Mouse (Mus musculus) gastrocnemius, adult 2 months (tissue): Measurements from ENCODE around the gene Fbn1. TPM values are rescaled to one million over a fixed set of nuclear protein-coding genes. Genes with fewer than 3 reads are reported as not detected.

Experiments
- DNase-seq: peaks from one replicate; pipeline ENCODE4 v3.0.0; 2022
- H3K27ac ChIP-seq: fragments of 200-600 bp; 2 replicates; pipeline ENCODE4 v1.8.1; 2022; ENCODE audit warnings: mild to moderate bottlenecking
- H3K4me3 ChIP-seq: fragments of 200-600 bp; 2 replicates; pipeline ENCODE4 v1.8.1; 2022; ENCODE audit warnings: mild to moderate bottlenecking, moderate library complexity
- CTCF ChIP-seq: fragments of 200-600 bp; IDR thresholded peaks from 2 replicates; pipeline ENCODE4 v1.8.1; 2022; ENCODE audit warnings: antibody characterized with exemption, mild to moderate bottlenecking, moderate library complexity
- intact Hi-C: fragments of 180-260 bp; cut with DNase I; formaldehyde crosslinking; loops from one replicate; pipeline ENCODE4 v1.15.1; 2025
- long read RNA-seq, 2 experiments: library from polyadenylated mRNA; stranded (forward); transcript quantifications; one replicate each; pipeline ENCODE4 v2.0.0; 2021
- total RNA-seq, 2 experiments: library from RNA; stranded (reverse); gene quantifications; 2 replicates each; pipeline ENCODE4 v1.2.3; 2021

Fbn1 gene
- 10 to 100 TPM; 33.1 to 55.3 TPM for total RNA-seq
- long read RNA-seq, experiment 1, full-length matches to known transcripts: 4 of 11 reads
- long read RNA-seq, experiment 1, partial matches to known transcripts: 6 of 11 reads
- long read RNA-seq, experiment 1, other reads (novel, unspliced or antisense): 1 of 11 reads
- long read RNA-seq, experiment 2, partial matches to known transcripts: 2 of 3 reads
- long read RNA-seq, experiment 2, other reads (novel, unspliced or antisense): 1 of 3 reads

GRCm38 (mm10) chr2:125507893-125508292 is at the start of gene Fbn1:
Gene Fbn1 (minus strand): TSS chr2:125507993.
- intact Hi-C loops: no loop called here
- H3K27ac ChIP-seq: peak within 1 kb of the TSS; percentile 90
- no peak for DNase-seq
- no peak for TF ChIP-seq CTCF
- peak within 1 kb of the TSS; percentile 78 for H3K4me3 ChIP-seq

DNA sequence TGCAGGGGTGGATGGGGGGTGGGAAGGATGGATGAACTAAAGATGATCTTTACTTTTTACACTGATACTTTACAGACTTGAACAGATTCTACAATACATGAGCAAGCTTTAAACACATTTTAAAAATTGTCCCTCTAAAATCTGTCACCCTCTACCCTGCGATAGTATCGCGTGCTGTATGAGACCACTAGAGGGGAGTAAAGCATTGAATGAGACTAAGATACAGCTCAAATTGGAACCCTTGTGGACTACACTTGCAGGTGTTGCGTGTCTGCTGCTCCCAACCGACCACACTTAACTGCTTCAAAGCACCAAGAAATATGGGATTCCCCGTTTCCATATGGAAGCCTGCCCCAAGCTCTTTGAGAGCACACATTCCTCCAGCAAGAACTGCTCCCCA is 48.0 kb upstream of the Fbn1 start:
- no peak overlapping the region for H3K4me3 ChIP-seq
- no peak for DNase-seq
- intact Hi-C loops: no loop called here
- no peak overlapping the region for H3K27ac ChIP-seq
- peak; percentile 28 for TF ChIP-seq CTCF

DNA sequence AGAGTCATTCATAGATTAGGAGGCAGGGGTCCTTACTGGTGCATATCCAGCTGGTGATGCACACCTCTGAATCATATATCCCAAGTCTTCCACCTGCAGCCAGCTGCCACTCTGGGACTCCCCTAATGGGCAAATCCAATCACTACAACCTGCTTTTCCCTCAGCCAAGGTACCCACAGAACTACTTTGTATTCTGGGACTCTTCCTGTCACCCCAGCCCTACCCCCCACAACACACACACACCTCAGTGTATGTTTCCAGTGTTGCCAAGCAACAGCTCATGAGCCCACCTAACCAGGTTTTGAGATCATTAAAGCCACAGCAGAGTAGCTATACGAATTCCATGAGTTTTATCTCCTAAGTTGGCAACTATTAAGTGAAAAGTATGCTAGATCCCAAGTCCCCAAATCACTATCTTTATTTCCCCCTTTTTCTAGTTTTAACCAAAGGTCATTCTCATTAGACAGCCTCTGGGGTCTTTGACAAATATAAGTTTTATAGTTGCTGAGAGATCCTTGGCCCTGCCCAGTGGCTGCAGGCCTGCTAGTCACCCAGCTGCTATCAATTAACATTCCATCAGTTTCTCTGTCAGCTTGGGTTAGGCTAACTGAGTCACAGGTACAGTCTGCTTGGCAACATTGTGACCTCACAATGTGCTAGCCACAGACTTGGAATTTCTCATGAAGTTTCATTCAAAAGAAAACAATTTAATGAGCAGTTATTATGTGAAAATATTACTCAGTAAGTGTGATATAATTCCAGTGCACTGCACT is 41.2 kb upstream of the Fbn1 start:
- intact Hi-C loops: no loop called here
- no peak for TF ChIP-seq CTCF
- DNase-seq: no peak
- no peak overlapping the region for H3K27ac ChIP-seq
- H3K4me3 ChIP-seq: no peak overlapping the region

- intact Hi-C loops: no loop called here
- peak; percentile 21 for DNase-seq
- no peak for TF ChIP-seq CTCF
- Histone ChIP-seq H3K27ac (no peak overlapping the region; the same call in 1 of the 2 replicates), H3K4me3 (no peak overlapping the region)
Measured at GRCm38 (mm10) chr2:125544986-125545385, 37.2 kb upstream of the Fbn1 start.

DNA sequence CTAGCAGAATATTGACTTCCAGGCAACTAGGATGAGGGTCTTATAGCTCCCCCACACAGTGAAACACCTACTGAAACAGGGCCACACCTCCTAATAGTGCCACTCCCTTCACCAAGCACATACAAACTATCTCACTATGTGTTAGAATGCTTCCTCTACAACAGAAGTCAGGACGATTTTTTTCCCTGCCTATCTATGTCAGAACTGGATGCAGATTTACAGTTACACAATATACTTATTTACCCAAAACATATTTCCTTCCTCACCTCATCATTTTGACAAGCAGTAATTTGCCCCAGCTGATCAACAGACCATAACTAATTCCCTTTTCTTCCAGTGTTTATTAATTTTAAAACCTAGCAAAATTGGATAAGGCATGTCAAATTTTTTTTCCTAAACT is 35.9 kb upstream of the Fbn1 start:
- Histone ChIP-seq H3K4me3 (no peak overlapping the region), H3K27ac (no peak overlapping the region)
- no peak for TF ChIP-seq CTCF
- DNase-seq: no peak
- intact Hi-C loops: no loop called here

DNA sequence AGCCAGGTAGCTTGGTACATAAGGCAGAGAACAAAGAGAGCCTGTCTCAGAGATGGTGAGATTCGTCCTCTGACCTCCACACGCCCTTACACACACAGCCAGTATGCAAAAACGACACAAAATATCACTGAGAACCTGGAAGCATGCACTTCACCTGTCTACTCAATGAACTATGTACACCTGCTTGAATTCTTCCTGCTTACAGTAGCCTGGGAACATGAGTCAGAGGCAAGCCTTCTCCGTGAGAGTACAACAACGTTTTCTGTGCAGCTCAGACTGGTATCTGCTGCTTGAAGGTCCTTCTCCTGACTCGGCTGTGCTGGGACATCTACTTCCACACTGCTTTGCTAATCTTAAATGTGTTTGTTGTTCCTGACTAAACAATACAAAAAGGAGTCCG is 33.7 kb upstream of the Fbn1 start:
- intact Hi-C loops: no loop called here
- no peak for TF ChIP-seq CTCF
- no peak overlapping the region for H3K27ac ChIP-seq
- H3K4me3 ChIP-seq: no peak overlapping the region
- DNase-seq: no peak

GRCm38 (mm10) chr2:125540579-125540978 is 32.8 kb upstream of the Fbn1 start:
- no peak overlapping the region for H3K4me3 ChIP-seq
- intact Hi-C loops: no loop called here
- DNase-seq: no peak
- TF ChIP-seq CTCF: no peak
- no peak overlapping the region; the same call in 1 of the 2 replicates for H3K27ac ChIP-seq

DNA sequence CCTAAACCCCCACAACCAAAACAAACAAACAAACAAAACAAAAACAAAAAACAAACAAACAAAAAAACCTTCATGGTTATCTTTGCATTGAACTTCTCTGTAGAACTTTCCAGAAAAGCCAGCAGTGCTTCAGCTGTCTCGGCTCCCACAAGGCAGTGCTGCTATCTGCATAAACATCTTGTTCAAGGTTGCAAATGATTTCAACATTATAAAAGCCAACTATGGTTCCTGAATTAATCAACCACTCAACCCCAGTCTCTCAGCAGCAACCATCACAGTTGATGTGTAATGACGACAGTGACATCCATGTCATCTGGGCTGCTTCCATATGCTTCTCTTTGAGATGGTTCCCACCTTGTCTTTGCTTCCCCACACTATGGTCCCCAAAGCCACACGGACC is 31.8 kb upstream of the Fbn1 start:
- TF ChIP-seq CTCF: no peak
- no peak for DNase-seq
- H3K4me3 ChIP-seq: no peak overlapping the region
- intact Hi-C loops: no loop called here
- no peak overlapping the region for H3K27ac ChIP-seq

- peak overlapping the region; percentile 40; the same call in 1 of the 2 replicates for H3K27ac ChIP-seq
- no peak for TF ChIP-seq CTCF
Measured at GRCm38 (mm10) chr2:125530665-125531064, 22.9 kb upstream of the Fbn1 start.

GRCm38 (mm10) chr2:125526566-125526965 is 18.8 kb upstream of the Fbn1 start:
- TF ChIP-seq CTCF: no peak
- DNase-seq: no peak
- no peak overlapping the region for H3K27ac ChIP-seq
- intact Hi-C loops: no loop called here
- no peak overlapping the region for H3K4me3 ChIP-seq

More at GRCm38 (mm10) chr2:125530665-125531064, 22.9 kb upstream of the Fbn1 start:
- H3K4me3 ChIP-seq: no peak overlapping the region
- DNase-seq: peak; percentile 71
- intact Hi-C loops: no loop called here

DNA sequence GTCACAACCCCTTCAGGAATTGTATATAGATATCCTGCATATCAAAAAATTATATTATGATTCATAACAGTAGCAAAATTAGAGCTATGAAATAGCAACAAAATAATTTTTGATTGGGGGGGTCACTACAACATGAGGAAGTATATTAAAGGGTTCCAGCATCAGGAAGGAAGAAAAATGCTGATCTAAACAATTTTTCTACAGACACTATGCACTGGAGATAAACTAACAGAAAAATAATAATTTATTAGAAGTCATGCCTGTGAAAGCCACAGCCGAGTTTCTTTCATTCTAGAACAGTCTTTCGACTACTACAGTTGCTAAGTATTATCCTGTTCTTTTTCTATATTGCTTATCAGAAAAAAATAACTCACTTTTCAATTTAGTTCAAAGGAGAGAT is 17.7 kb upstream of the Fbn1 start:
- intact Hi-C loops: no loop called here
- no peak for TF ChIP-seq CTCF
- DNase-seq: no peak
- Histone ChIP-seq H3K27ac (no peak overlapping the region), H3K4me3 (no peak overlapping the region)

- TF ChIP-seq CTCF: no peak
- peak; percentile 71 for DNase-seq
- Histone ChIP-seq H3K27ac (peak overlapping the region; percentile 59), H3K4me3 (no peak overlapping the region)
- intact Hi-C loops: no loop called here
Measured at GRCm38 (mm10) chr2:125516594-125516993, 8.8 kb upstream of the Fbn1 start.

- DNase-seq: no peak
- Histone ChIP-seq H3K4me3 (no peak overlapping the region), H3K27ac (0 out of 2 replicates have a peak overlapping the region, but pooled peaks have one; percentile 5)
- no peak for TF ChIP-seq CTCF
- intact Hi-C loops: no loop called here
Measured at GRCm38 (mm10) chr2:125515291-125516057, 7.7 kb upstream of the Fbn1 start.
